Mouse (Mus musculus): ENCODE data around the gene Peli3.

- no peak for TF ChIP-seq CTCF (IDR thresholded peaks at IDR 0.05; ENCODE audit: borderline replicate concordance, insufficient read depth, low read depth, low read length)
- no peak for TF ChIP-seq POLR2A (IDR thresholded peaks at IDR 0.05; ENCODE audit: borderline replicate concordance, insufficient read depth, low read length)
These were observed 44.0 kb downstream of the Peli3 start for GRCm38 (mm10) chr19:4898972-4899371.

Measured in cerebellum, adult 2 months (tissue).